Mouse (Mus musculus): ENCODE results near the gene Mgea5. TPM values are rescaled to one million over a fixed set of nuclear protein-coding genes. Genes with fewer than 3 reads are reported as not detected.

The Mgea5 gene
- polyA plus RNA-seq, 1 experiment from 2014 or later: 47.3 TPM

- Histone ChIP-seq H3K27ac (no peak overlapping the region), H3K9me3 (no peaks in the 10 kb centered on the region), H3K4me2 (no peak overlapping the region), H3K4me1 (peaks cover 8% of the 10 kb centered on the region), H3K36me3 (peaks cover 85% of the 10 kb centered on the region), H3K27me3 (no peaks in the 10 kb centered on the region), H3K4me3 (no peak overlapping the region), H3K9ac (no peak overlapping the region)
- 77% methylated on average over 2 of the region's 2 CpGs for WGBS
- ATAC-seq (ENCODE audit: insufficient number of reproducible peaks, low FRiP score, low TSS enrichment, low read depth): no peak
Measured at GRCm38 (mm10) chr19:45775486-45775885, 8.2 kb downstream of the Mgea5 start.

- ATAC-seq (ENCODE audit: insufficient number of reproducible peaks, low FRiP score, low TSS enrichment, low read depth): no peak
- no peak overlapping the region for H3K27ac ChIP-seq
- H3K27me3 ChIP-seq: no peaks in the 10 kb centered on the region
- H3K36me3 ChIP-seq: peaks cover 94% of the 10 kb centered on the region
- H3K4me3 ChIP-seq: no peak overlapping the region
- no peak overlapping the region for H3K9ac ChIP-seq
- H3K4me1 ChIP-seq: no peaks in the 10 kb centered on the region
- 92% methylated on average over 5 of the region's 5 CpGs for WGBS
- H3K9me3 ChIP-seq: no peaks in the 10 kb centered on the region
- no peak overlapping the region for H3K4me2 ChIP-seq
Measured at GRCm38 (mm10) chr19:45771501-45771900, 12.1 kb downstream of the Mgea5 start.

GRCm38 (mm10) chr19:45760810-45761209 is 22.8 kb downstream of the Mgea5 start:
- 91% methylated on average over 3 of the region's 3 CpGs for WGBS
- Histone ChIP-seq H3K4me2 (no peak overlapping the region), H3K9me3 (no peaks in the 10 kb centered on the region), H3K4me3 (no peak overlapping the region), H3K9ac (no peak overlapping the region), H3K27ac (no peak overlapping the region), H3K4me1 (no peaks in the 10 kb centered on the region), H3K27me3 (no peaks in the 10 kb centered on the region), H3K36me3 (peaks cover 87% of the 10 kb centered on the region)
- ATAC-seq (ENCODE audit: insufficient number of reproducible peaks, low FRiP score, low TSS enrichment, low read depth): no peak

- H3K27me3 ChIP-seq: no peaks in the 10 kb centered on the region
- H3K9ac ChIP-seq: no peak overlapping the region
- no peaks in the 10 kb centered on the region for H3K9me3 ChIP-seq
- ATAC-seq (ENCODE audit: insufficient number of reproducible peaks, low FRiP score, low TSS enrichment, low read depth): no peak
- WGBS: 75% methylated on average over 5 of the region's 5 CpGs
- H3K27ac ChIP-seq: no peak overlapping the region
- peaks cover 91% of the 10 kb centered on the region for H3K36me3 ChIP-seq
- no peak overlapping the region for H3K4me2 ChIP-seq
- H3K4me1 ChIP-seq: no peaks in the 10 kb centered on the region
- H3K4me3 ChIP-seq: no peak overlapping the region
Measured at GRCm38 (mm10) chr19:45758671-45759070, 25.0 kb downstream of the Mgea5 start.

GRCm38 (mm10) chr19:45753551-45753950 is 30.1 kb downstream of the Mgea5 start:
- H3K4me3 ChIP-seq: no peak overlapping the region
- H3K9ac ChIP-seq: no peak overlapping the region
- no peak for ATAC-seq (ENCODE audit: insufficient number of reproducible peaks, low FRiP score, low TSS enrichment, low read depth)
- no peak overlapping the region for H3K27ac ChIP-seq
- peaks cover 69% of the 10 kb centered on the region for H3K36me3 ChIP-seq
- no peaks in the 10 kb centered on the region for H3K9me3 ChIP-seq
- H3K27me3 ChIP-seq: no peaks in the 10 kb centered on the region
- peaks cover 7% of the 10 kb centered on the region for H3K4me1 ChIP-seq
- WGBS: 93% methylated on average over 3 of the region's 3 CpGs
- no peak overlapping the region for H3K4me2 ChIP-seq

GRCm38 (mm10) chr19:45751881-45752280 is 31.8 kb downstream of the Mgea5 start:
- no peak overlapping the region for H3K9ac ChIP-seq
- H3K4me2 ChIP-seq: no peak overlapping the region
- peaks cover 52% of the 10 kb centered on the region for H3K36me3 ChIP-seq
- WGBS: 87% methylated on average over 7 of the region's 7 CpGs
- H3K9me3 ChIP-seq: no peaks in the 10 kb centered on the region
- no peak overlapping the region for H3K4me3 ChIP-seq
- no peak for ATAC-seq (ENCODE audit: insufficient number of reproducible peaks, low FRiP score, low TSS enrichment, low read depth)
- no peaks in the 10 kb centered on the region for H3K27me3 ChIP-seq
- peaks cover 20% of the 10 kb centered on the region for H3K4me1 ChIP-seq
- no peak overlapping the region for H3K27ac ChIP-seq

GRCm38 (mm10) chr19:45749243-45750043 is 34.2 kb downstream of the Mgea5 start, which contains the start of gene Npm3:
TSS of gene Npm3 (minus strand) at chr19:45749591.
- ATAC-seq (ENCODE audit: insufficient number of reproducible peaks, low FRiP score, low TSS enrichment, low read depth): peak; percentile 66
- H3K4me3 ChIP-seq: peak within 1 kb of the TSS; percentile 85
- H3K9ac ChIP-seq: peak within 1 kb of the TSS; percentile 71
- under 1% methylated on average over 59 of the region's 60 CpGs for WGBS
- no peaks in the 10 kb centered on the region for H3K9me3 ChIP-seq
- peak within 1 kb of the TSS; percentile 86 for H3K4me2 ChIP-seq
- H3K4me1 ChIP-seq: peaks cover 29% of the 10 kb centered on the region
- H3K27ac ChIP-seq: peak within 1 kb of the TSS; percentile 38; the same call in 1 of the 2 replicates
- peaks cover 23% of the 10 kb centered on the region for H3K27me3 ChIP-seq
- peaks cover 28% of the 10 kb centered on the region for H3K36me3 ChIP-seq

GRCm38 (mm10) chr19:45748691-45749242 is 34.9 kb downstream of the Mgea5 start:
- peak overlapping the region; percentile 85 for H3K4me3 ChIP-seq
- peak overlapping the region; percentile 71 for H3K9ac ChIP-seq
- H3K27ac ChIP-seq: 0 out of 2 replicates have a peak overlapping the region, but pooled peaks have one; percentile 38
- peak; percentile 20; the same call in 1 of the 2 replicates for ATAC-seq (ENCODE audit: insufficient number of reproducible peaks, low FRiP score, low TSS enrichment, low read depth)
- 1% methylated on average over 33 of the region's 33 CpGs for WGBS
- H3K36me3 ChIP-seq: peaks cover 21% of the 10 kb centered on the region
- peaks cover 30% of the 10 kb centered on the region for H3K27me3 ChIP-seq
- H3K9me3 ChIP-seq: no peaks in the 10 kb centered on the region
- H3K4me1 ChIP-seq: peaks cover 29% of the 10 kb centered on the region
- H3K4me2 ChIP-seq: peak overlapping the region; percentile 86

- ATAC-seq (ENCODE audit: insufficient number of reproducible peaks, low FRiP score, low TSS enrichment, low read depth): no peak
- Histone ChIP-seq H3K4me2 (peak overlapping the region; percentile 86), H3K36me3 (peaks cover 18% of the 10 kb centered on the region), H3K27me3 (peaks cover 36% of the 10 kb centered on the region), H3K9me3 (no peaks in the 10 kb centered on the region), H3K9ac (0 out of 2 replicates have a peak overlapping the region, but pooled peaks have one; percentile 71), H3K27ac (no peak overlapping the region), H3K4me1 (peaks cover 31% of the 10 kb centered on the region), H3K4me3 (peak overlapping the region; percentile 85)
- 49% methylated on average over 9 of the region's 9 CpGs for WGBS
Measured at GRCm38 (mm10) chr19:45748206-45748605, 35.4 kb downstream of the Mgea5 start.

GRCm38 (mm10) chr19:45747028-45747867 is 36.4 kb downstream of the Mgea5 start:
- Histone ChIP-seq H3K36me3 (peaks cover 11% of the 10 kb centered on the region), H3K4me1 (peaks cover 41% of the 10 kb centered on the region), H3K9me3 (no peaks in the 10 kb centered on the region), H3K27ac (no peak overlapping the region), H3K27me3 (peaks cover 45% of the 10 kb centered on the region), H3K4me2 (no peak overlapping the region), H3K4me3 (no peak overlapping the region), H3K9ac (no peak overlapping the region)
- WGBS: 26% methylated on average over 11 of the region's 11 CpGs
- no peak for ATAC-seq (ENCODE audit: insufficient number of reproducible peaks, low FRiP score, low TSS enrichment, low read depth)

- Histone ChIP-seq H3K9me3 (no peaks in the 10 kb centered on the region), H3K9ac (no peak overlapping the region), H3K4me3 (0 out of 2 replicates have a peak overlapping the region, but pooled peaks have one; percentile 9), H3K36me3 (peaks cover 4% of the 10 kb centered on the region; the same call in 1 of the 2 replicates), H3K27ac (no peak overlapping the region), H3K27me3 (peaks cover 54% of the 10 kb centered on the region), H3K4me2 (peak overlapping the region; percentile 4; the same call in 1 of the 2 replicates), H3K4me1 (peaks cover 49% of the 10 kb centered on the region)
- 13% methylated on average over 29 of the region's 29 CpGs for WGBS
- ATAC-seq (ENCODE audit: insufficient number of reproducible peaks, low FRiP score, low TSS enrichment, low read depth): no peak
Measured at GRCm38 (mm10) chr19:45746153-45747020, 37.2 kb downstream of the Mgea5 start.
